Mouse (Mus musculus): ENCODE data around the gene Cdk15. TPM values are rescaled to one million over a fixed set of nuclear protein-coding genes. Genes with fewer than 3 reads are reported as not detected.

Cdk15 gene
- polyA plus RNA-seq, 1 experiment = not detected

DNA sequence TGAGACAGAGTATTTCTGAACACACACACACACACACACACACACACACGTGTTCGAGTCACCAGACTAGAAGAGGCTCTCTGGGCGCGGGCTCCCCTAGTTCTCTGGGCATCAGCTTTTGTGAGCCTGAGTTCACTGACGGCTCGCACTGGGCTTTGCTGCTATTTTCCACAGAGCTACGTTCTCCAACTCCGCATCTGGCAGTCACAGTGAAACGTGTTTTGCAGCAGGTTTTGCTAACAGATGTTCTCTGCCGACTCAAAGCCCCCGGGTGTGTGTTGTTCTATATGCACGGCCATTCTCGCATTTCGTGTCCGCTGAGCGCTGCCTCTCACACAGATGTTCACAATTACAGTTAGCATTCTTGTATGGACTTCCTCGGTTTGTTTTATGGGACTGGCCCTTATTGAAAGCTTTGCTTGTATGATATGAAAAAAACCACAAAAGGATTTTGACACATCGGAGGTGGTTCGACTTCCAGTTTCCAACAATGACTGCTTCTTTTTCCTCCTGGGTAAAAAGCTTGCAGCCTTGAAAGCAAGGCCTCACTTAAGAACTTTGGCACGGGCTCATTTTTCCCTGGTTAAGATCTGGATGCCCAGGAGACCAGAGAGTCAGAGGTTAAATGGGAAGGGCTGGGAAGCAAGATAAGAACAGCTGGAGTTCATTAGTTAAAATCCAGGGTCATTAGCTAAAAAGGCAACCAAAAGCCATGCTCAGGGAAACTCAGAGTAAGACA is 13.4 kb downstream of the Cdk15 start:
- H3K4me3 ChIP-seq (ENCODE audit: insufficient read depth, low read length) = no peak overlapping the region
- TF ChIP-seq POLR2A (IDR thresholded peaks at IDR 0.05; ENCODE audit: borderline replicate concordance, low read depth, low read length) = no peak
- TF ChIP-seq CTCF (IDR thresholded peaks at IDR 0.05; ENCODE audit: low read depth, low read length) = no peak
- H3K4me1 ChIP-seq (ENCODE audit: control insufficient read depth, insufficient read depth, low read length) = peaks cover 24% of the 10 kb centered on the region
- no peak overlapping the region for H3K27ac ChIP-seq (ENCODE audit: insufficient read depth, low read depth, low read length)

- Histone ChIP-seq H3K4me1 (ENCODE audit: control insufficient read depth, insufficient read depth, low read length) (peaks cover 24% of the 10 kb centered on the region), H3K4me3 (ENCODE audit: insufficient read depth, low read length) (no peak overlapping the region), H3K27ac (ENCODE audit: insufficient read depth, low read depth, low read length) (peak overlapping the region; percentile 41; the same call in 1 of the 2 replicates)
- TF ChIP-seq POLR2A (IDR thresholded peaks at IDR 0.05; ENCODE audit: borderline replicate concordance, low read depth, low read length) = no peak
- no peak for TF ChIP-seq CTCF (IDR thresholded peaks at IDR 0.05; ENCODE audit: low read depth, low read length)
These were observed 15.5 kb downstream of the Cdk15 start for GRCm38 (mm10) chr1:59272189-59272588.

DNA sequence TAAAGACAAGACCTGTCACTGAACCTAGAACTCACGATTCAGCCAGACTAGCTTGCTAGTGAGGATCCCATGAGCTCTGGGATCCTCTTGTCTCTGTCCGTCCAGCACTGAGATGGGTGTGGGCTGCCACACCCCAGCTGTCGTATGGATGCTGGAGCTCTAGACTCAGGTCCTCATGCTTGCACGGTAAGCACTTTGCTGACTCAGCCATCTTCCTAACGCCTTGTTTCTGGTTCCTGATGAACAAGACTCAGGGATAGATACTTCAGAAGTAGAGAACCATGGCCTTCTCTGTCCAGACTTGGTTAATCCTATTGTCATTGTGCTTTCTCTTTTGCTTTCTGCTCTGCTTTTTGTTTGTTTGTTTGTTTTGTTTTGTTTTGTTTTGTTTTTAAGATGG is 29.2 kb downstream of the Cdk15 start:
- H3K4me3 ChIP-seq (ENCODE audit: insufficient read depth, low read length) = no peak overlapping the region
- H3K4me1 ChIP-seq (ENCODE audit: control insufficient read depth, insufficient read depth, low read length) = peaks cover 8% of the 10 kb centered on the region
- no peak overlapping the region for H3K27ac ChIP-seq (ENCODE audit: insufficient read depth, low read depth, low read length)
- TF ChIP-seq POLR2A (IDR thresholded peaks at IDR 0.05; ENCODE audit: borderline replicate concordance, low read depth, low read length) = no peak
- no peak for TF ChIP-seq CTCF (IDR thresholded peaks at IDR 0.05; ENCODE audit: low read depth, low read length)

DNA sequence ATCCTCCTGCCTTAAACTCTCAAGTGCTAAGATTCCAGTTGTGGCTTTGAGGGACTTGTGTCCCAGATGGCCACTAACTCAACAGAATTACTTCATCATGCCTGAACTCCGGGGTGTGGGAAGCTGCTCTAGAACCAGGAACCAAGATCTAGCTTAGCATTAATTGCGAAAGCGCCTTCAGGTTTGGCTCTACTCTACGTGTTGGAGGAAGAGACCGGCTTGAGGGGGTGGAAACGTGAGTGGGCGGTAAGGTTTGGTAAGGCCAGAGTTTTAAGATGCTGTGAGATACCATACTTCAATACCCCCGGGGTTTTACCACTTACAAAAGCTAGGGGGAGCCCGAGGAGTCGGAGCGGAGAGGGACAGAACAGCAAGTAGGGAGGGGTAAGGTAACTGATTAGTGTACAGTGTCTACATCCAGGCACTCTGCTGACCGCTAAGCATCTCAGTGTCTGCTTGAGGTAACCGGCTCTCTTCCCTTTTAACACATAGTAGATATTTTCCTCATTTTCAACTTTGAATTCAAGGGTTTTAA is 29.7 kb downstream of the Cdk15 start:
- no peak overlapping the region for H3K4me3 ChIP-seq (ENCODE audit: insufficient read depth, low read length)
- no peak overlapping the region for H3K27ac ChIP-seq (ENCODE audit: insufficient read depth, low read depth, low read length)
- TF ChIP-seq CTCF (IDR thresholded peaks at IDR 0.05; ENCODE audit: low read depth, low read length) (0 out of 2 replicates have a peak, but pooled peaks have one; percentile 19), POLR2A (IDR thresholded peaks at IDR 0.05; ENCODE audit: borderline replicate concordance, low read depth, low read length) (no peak)
- peaks cover 10% of the 10 kb centered on the region for H3K4me1 ChIP-seq (ENCODE audit: control insufficient read depth, insufficient read depth, low read length)

DNA sequence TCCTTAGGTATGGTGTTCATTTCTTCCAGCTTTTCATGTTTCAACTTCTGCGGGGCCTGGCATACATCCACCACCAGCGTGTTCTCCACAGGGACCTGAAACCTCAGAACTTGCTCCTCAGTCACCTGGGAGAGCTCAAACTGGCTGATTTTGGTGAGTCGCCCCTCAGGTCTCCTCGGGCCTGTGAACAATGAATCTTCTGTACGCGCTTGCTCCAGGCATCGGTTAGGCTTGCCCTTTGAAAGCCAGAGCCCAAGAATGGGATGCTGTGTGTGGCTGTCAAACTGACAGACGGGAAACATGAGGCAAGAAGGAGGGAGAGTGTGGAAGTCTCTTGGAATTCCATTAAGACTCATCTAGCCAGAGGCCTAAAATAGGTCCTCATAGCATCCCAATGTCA is 31.0 kb downstream of the Cdk15 start:
- TF ChIP-seq CTCF (IDR thresholded peaks at IDR 0.05; ENCODE audit: low read depth, low read length) = no peak
- no peak for TF ChIP-seq POLR2A (IDR thresholded peaks at IDR 0.05; ENCODE audit: borderline replicate concordance, low read depth, low read length)
- Histone ChIP-seq H3K4me1 (ENCODE audit: control insufficient read depth, insufficient read depth, low read length) (peaks cover 10% of the 10 kb centered on the region), H3K4me3 (ENCODE audit: insufficient read depth, low read length) (no peak overlapping the region), H3K27ac (ENCODE audit: insufficient read depth, low read depth, low read length) (no peak overlapping the region)

DNA sequence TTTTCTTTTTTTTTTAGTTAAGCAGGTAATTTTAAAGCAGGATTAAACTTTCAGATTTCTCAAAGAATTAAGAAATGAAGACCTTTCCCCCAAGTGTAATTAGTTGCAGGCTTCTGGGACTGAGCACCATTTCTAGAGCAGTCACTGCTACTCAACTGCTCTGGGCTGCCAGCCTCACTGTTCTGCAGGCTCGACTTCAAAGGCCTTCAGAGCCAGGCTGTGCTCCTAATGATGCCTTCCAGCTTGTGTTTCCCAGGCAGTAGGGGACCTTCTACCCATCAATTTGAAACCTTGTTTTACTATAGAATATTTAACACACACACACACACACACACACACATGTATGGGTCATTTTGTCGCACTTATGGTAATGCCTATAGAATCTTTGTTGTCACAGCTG is 34.9 kb downstream of the Cdk15 start:
- Histone ChIP-seq H3K27ac (ENCODE audit: insufficient read depth, low read depth, low read length) (no peak overlapping the region), H3K4me1 (ENCODE audit: control insufficient read depth, insufficient read depth, low read length) (peaks cover 2% of the 10 kb centered on the region; the same call in 1 of the 2 replicates), H3K4me3 (ENCODE audit: insufficient read depth, low read length) (no peak overlapping the region)
- no peak for TF ChIP-seq POLR2A (IDR thresholded peaks at IDR 0.05; ENCODE audit: borderline replicate concordance, low read depth, low read length)
- TF ChIP-seq CTCF (IDR thresholded peaks at IDR 0.05; ENCODE audit: low read depth, low read length) = no peak

DNA sequence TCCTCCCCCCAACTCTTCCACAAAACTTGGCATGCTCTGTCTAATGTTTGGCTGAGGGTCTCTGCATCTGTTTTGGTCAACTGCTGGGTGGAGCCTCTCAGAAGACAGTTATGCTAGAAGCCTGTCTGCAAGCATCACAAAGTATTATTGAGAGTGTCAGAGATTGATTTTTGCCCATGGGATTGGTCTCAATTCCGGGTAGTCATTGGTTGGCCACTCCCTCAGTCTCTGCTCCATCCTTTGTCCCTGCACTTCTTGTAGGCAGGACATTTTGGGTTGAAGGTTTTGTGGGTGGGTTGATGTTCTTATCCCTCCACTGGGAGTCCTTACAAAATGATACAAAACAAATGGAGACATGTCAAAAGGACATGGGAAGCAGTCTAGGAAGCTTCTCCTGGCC is 39.1 kb downstream of the Cdk15 start:
- H3K4me1 ChIP-seq (ENCODE audit: control insufficient read depth, insufficient read depth, low read length) = peaks cover 2% of the 10 kb centered on the region; the same call in 1 of the 2 replicates
- no peak overlapping the region for H3K4me3 ChIP-seq (ENCODE audit: insufficient read depth, low read length)

DNA sequence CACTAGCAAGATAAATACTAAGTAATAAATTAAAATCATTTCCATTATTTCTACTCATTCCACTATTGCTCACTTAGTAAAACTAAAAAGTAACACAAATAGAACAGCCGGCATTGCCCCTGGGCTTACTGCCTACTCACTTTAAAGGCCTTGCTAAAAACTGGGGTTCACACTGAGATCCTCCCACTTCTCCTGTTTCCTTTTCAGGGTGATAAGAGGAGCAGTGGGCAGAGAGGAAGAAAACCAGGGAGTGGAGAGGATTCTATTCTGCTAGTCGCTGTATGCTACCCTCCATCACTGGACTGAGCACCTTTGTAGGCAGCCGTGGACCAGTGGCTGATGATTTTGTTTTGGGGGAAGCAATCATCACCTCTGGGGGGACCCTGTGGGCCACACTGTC is 40.5 kb downstream of the Cdk15 start:
- no peaks in the 10 kb centered on the region for H3K4me1 ChIP-seq (ENCODE audit: control insufficient read depth, insufficient read depth, low read length)
- H3K4me3 ChIP-seq (ENCODE audit: insufficient read depth, low read length) = no peak overlapping the region
- no peak overlapping the region for H3K27ac ChIP-seq (ENCODE audit: insufficient read depth, low read depth, low read length)
- no peak for TF ChIP-seq POLR2A (IDR thresholded peaks at IDR 0.05; ENCODE audit: borderline replicate concordance, low read depth, low read length)
- TF ChIP-seq CTCF (IDR thresholded peaks at IDR 0.05; ENCODE audit: low read depth, low read length) = no peak

More for the DNA sequence above, 39.1 kb downstream of the Cdk15 start:
- H3K27ac ChIP-seq (ENCODE audit: insufficient read depth, low read depth, low read length) = no peak overlapping the region
- TF ChIP-seq POLR2A (IDR thresholded peaks at IDR 0.05; ENCODE audit: borderline replicate concordance, low read depth, low read length) (no peak), CTCF (IDR thresholded peaks at IDR 0.05; ENCODE audit: low read depth, low read length) (no peak)

GRCm38 (mm10) chr1:59298491-59299090 is 41.9 kb downstream of the Cdk15 start:
- no peak overlapping the region for H3K4me3 ChIP-seq (ENCODE audit: insufficient read depth, low read length)
- no peaks in the 10 kb centered on the region for H3K4me1 ChIP-seq (ENCODE audit: control insufficient read depth, insufficient read depth, low read length)
- no peak overlapping the region for H3K27ac ChIP-seq (ENCODE audit: insufficient read depth, low read depth, low read length)
- TF ChIP-seq POLR2A (IDR thresholded peaks at IDR 0.05; ENCODE audit: borderline replicate concordance, low read depth, low read length) = no peak
- no peak for TF ChIP-seq CTCF (IDR thresholded peaks at IDR 0.05; ENCODE audit: low read depth, low read length)

DNA sequence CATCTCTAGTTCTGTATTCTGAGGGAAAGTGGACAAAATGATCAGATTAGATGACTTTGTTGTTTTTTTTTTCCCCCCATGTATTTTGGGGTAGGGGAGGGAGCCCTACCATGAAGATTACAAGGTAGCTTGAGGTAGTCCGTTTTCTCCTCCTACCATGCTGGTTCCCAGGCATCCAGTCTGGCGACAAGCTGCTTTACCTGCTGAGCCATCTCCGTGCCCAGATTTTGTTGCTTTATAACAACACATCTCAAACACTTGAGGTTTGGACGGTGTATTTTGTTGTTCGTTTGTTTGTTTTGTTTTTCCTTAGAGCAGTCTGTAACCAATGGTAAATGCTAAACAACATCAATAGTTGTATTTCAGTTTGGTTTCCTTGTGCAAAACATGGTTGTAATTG is 50.6 kb downstream of the Cdk15 start:
- no peak overlapping the region for H3K27ac ChIP-seq (ENCODE audit: insufficient read depth, low read depth, low read length)
- no peak overlapping the region for H3K4me3 ChIP-seq (ENCODE audit: insufficient read depth, low read length)
- no peaks in the 10 kb centered on the region for H3K4me1 ChIP-seq (ENCODE audit: control insufficient read depth, insufficient read depth, low read length)
- TF ChIP-seq POLR2A (IDR thresholded peaks at IDR 0.05; ENCODE audit: borderline replicate concordance, low read depth, low read length) (no peak), CTCF (IDR thresholded peaks at IDR 0.05; ENCODE audit: low read depth, low read length) (no peak)

Data from bone marrow macrophage, adult 2 months (primary cell).